ENCODE assay signal across 28 mouse cellular contexts in the genomic region with DNA sequence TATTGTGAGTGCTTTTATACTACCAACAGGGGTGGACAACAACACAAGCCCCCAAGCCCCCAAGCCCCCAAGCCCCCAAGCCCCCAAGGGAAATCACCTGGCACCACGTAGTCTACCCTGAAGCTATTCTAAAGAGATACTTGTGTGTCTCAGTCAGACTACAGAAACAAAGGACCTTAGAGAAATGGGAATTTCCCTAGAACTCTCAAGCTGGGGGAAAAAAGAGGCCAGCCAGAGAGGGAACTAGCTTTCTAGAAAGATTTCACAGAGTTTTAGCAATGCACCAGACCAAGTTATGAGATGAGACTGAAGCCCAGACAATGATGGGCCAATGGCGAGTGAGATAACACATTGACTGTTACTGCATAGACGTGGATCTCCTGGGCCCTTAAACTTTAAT.
"Had no signal": no experiment of that assay in that cellular context is flagged by ENCODE, and none has a peak within 500 bp of the region (broad histone marks: within the 10 kb centered on the region; RNA-seq: fewer than 3 reads in every experiment).

No protein-coding gene starts in this region.

- H3K4me3 ChIP-seq: limb, embryonic 10.5 days; limb, embryonic 12.5 days; limb, embryonic 13.5 days; limb, embryonic 15.5 days; liver, embryonic 12.5 days; liver, embryonic 13.5 days; lung, embryonic 15.5 days; megakaryocyte, embryonic 14.5 days; midbrain, embryonic 12.5 days; midbrain, embryonic 13.5 days; midbrain, embryonic 15.5 days; myocyte; neural tube, embryonic 12.5 days had no signal

- H3K9ac ChIP-seq: limb, embryonic 12.5 days; limb, embryonic 13.5 days; limb, embryonic 15.5 days; liver, embryonic 13.5 days; liver, embryonic 14.5 days; liver, embryonic 15.5 days; liver, postnatal 0 days; lung, embryonic 14.5 days; lung, embryonic 15.5 days; midbrain, embryonic 12.5 days; midbrain, embryonic 13.5 days; midbrain, embryonic 15.5 days; neural tube, embryonic 12.5 days had no signal

- H3K27me3 ChIP-seq: limb, embryonic 15.5 days; lung, embryonic 15.5 days; midbrain, embryonic 15.5 days; neural tube, embryonic 12.5 days had no signal

- H3K36me3 ChIP-seq: limb, embryonic 10.5 days; limb, embryonic 12.5 days; limb, embryonic 13.5 days; limb, embryonic 15.5 days; liver, embryonic 12.5 days; liver, embryonic 13.5 days; liver, embryonic 15.5 days; lung, embryonic 15.5 days; midbrain, embryonic 12.5 days; midbrain, embryonic 13.5 days; midbrain, embryonic 15.5 days; neural tube, embryonic 12.5 days had no signal

- H3K27ac ChIP-seq: limb, embryonic 10.5 days; limb, embryonic 12.5 days; limb, embryonic 13.5 days; limb, embryonic 15.5 days; liver, embryonic 14.5 days; lung, embryonic 15.5 days; macrophage; midbrain, embryonic 12.5 days; midbrain, embryonic 13.5 days; midbrain, embryonic 15.5 days; neural tube, embryonic 12.5 days had no signal

- H3K4me2 ChIP-seq: limb, embryonic 12.5 days; limb, embryonic 13.5 days; limb, embryonic 15.5 days; lung, embryonic 14.5 days; lung, embryonic 15.5 days; midbrain, embryonic 11.5 days; midbrain, embryonic 12.5 days; midbrain, embryonic 13.5 days; midbrain, embryonic 15.5 days; neural tube, embryonic 12.5 days had no signal

- H3K9me3 ChIP-seq: limb, embryonic 10.5 days; limb, embryonic 12.5 days; limb, embryonic 13.5 days; limb, embryonic 15.5 days; liver, embryonic 12.5 days; liver, embryonic 13.5 days; liver, embryonic 15.5 days; lung, embryonic 15.5 days; megakaryocyte, embryonic 14.5 days; midbrain, embryonic 12.5 days; midbrain, embryonic 13.5 days; midbrain, embryonic 15.5 days; neural tube, embryonic 12.5 days had no signal

- DNase-seq: left cerebral cortex, postnatal 4 days; liver; liver, embryonic 13.5 days; liver, postnatal 0 days; lung, adult 18-20 months; lung, adult 2 months; lung, embryonic 14.5 days; lung, postnatal 10 days; lung, postnatal 14 days; lung, postnatal 36 days; lung, postnatal 4 days; midbrain, embryonic 14.5 days had no signal
